Comparison of ENCODE assay signal across 14 mouse cellular contexts in genomic region chr2:181498644-181499043, GRCm38 (mm10). TPM values are rescaled to one million over a fixed set of nuclear protein-coding genes. Genes with fewer than 3 reads are reported as not detected.
DNase-seq lines count a peak whose midpoint lies in the region; ATAC-seq lines count a peak whose summit lies in the region.
"Had no signal": no experiment of that assay in that cellular context is flagged by ENCODE, and none has a peak within 500 bp of the region (broad histone marks: within the 10 kb centered on the region; RNA-seq: fewer than 3 reads in every experiment).

No protein-coding gene starts in this region.

- H3K4me1 ChIP-seq in hindbrain, embryonic 10.5 days (replicated peaks): peaks cover 19% of the 10 kb centered on the region
- H3K4me1 ChIP-seq in hindbrain, embryonic 11.5 days (replicated peaks; ENCODE audit: control insufficient read depth, insufficient read depth, low read length): no peaks in the 10 kb centered on the region; the same call in 1 of the 2 replicates
- peaks cover 19% of the 10 kb centered on the region for H3K4me1 ChIP-seq in midbrain, embryonic 13.5 days (replicated peaks)
- H3K4me1 ChIP-seq in midbrain, embryonic 16.5 days (ENCODE audit: control insufficient read depth, insufficient read depth, low read length): peaks cover 15% of the 10 kb centered on the region
- peaks cover 20% of the 10 kb centered on the region for H3K4me1 ChIP-seq in neural tube, embryonic 13.5 days (replicated peaks)

- H3K4me3 ChIP-seq in hindbrain, embryonic 10.5 days: peak overlapping the region; percentile 96; the same call in 1 of the 2 replicates
- H3K4me3 ChIP-seq in hindbrain, embryonic 11.5 days (ENCODE audit: low read depth, low read length): no peak overlapping the region
- no peak overlapping the region for H3K4me3 ChIP-seq in midbrain, embryonic 13.5 days (replicated peaks)
- no peak overlapping the region for H3K4me3 ChIP-seq in midbrain, embryonic 16.5 days (ENCODE audit: low read depth, low read length)
- H3K4me3 ChIP-seq in neural tube, embryonic 13.5 days: no peak overlapping the region

- H3K27ac ChIP-seq in hindbrain, embryonic 10.5 days: no peak overlapping the region
- no peak overlapping the region for H3K27ac ChIP-seq in hindbrain, embryonic 11.5 days (ENCODE audit: low read depth, low read length)
- H3K27ac ChIP-seq in midbrain, embryonic 13.5 days: no peak overlapping the region
- no peak overlapping the region for H3K27ac ChIP-seq in midbrain, embryonic 16.5 days (ENCODE audit: low read length)
- no peak overlapping the region for H3K27ac ChIP-seq in neural tube, embryonic 13.5 days (replicated peaks)
- H3K27ac ChIP-seq: limb, embryonic 12.5 days had no signal

- H3K27me3 ChIP-seq in hindbrain, embryonic 10.5 days (ENCODE audit: insufficient read depth, poor library complexity, severe bottlenecking): no peaks in the 10 kb centered on the region
- no peaks in the 10 kb centered on the region for H3K27me3 ChIP-seq in hindbrain, embryonic 11.5 days (ENCODE audit: control insufficient read depth, insufficient read depth, low read length)
- no peaks in the 10 kb centered on the region for H3K27me3 ChIP-seq in midbrain, embryonic 13.5 days
- H3K27me3 ChIP-seq in midbrain, embryonic 16.5 days (ENCODE audit: control insufficient read depth, insufficient read depth, low read depth, low read length): no peaks in the 10 kb centered on the region
- H3K27me3 ChIP-seq in neural tube, embryonic 13.5 days: no peaks in the 10 kb centered on the region
- H3K27me3 ChIP-seq: limb, embryonic 12.5 days had no signal

- H3K9me3 ChIP-seq in hindbrain, embryonic 10.5 days: no peaks in the 10 kb centered on the region
- no peaks in the 10 kb centered on the region for H3K9me3 ChIP-seq in hindbrain, embryonic 11.5 days (ENCODE audit: control insufficient read depth, low read length)
- no peaks in the 10 kb centered on the region for H3K9me3 ChIP-seq in midbrain, embryonic 13.5 days
- H3K9me3 ChIP-seq in midbrain, embryonic 16.5 days (replicated peaks; ENCODE audit: control insufficient read depth, low read length, poor library complexity, severe bottlenecking): no peaks in the 10 kb centered on the region
- H3K9me3 ChIP-seq in neural tube, embryonic 13.5 days: no peaks in the 10 kb centered on the region
- H3K9me3 ChIP-seq: limb, embryonic 12.5 days had no signal

- H3K4me2 ChIP-seq in hindbrain, embryonic 11.5 days (replicated peaks; ENCODE audit: low read depth, low read length): no peak overlapping the region
- peak overlapping the region; percentile 99; the same call in 1 of the 2 replicates for H3K4me2 ChIP-seq in midbrain, embryonic 13.5 days (replicated peaks)
- no peak overlapping the region for H3K4me2 ChIP-seq in midbrain, embryonic 16.5 days (ENCODE audit: low read length)
- H3K4me2 ChIP-seq in neural tube, embryonic 13.5 days: 0 out of 2 replicates have a peak overlapping the region, but pooled peaks have one; percentile 99

- peaks cover 46% of the 10 kb centered on the region for H3K36me3 ChIP-seq in hindbrain, embryonic 10.5 days
- H3K36me3 ChIP-seq in hindbrain, embryonic 11.5 days (ENCODE audit: control insufficient read depth, insufficient read depth, low read length): peaks cover 3% of the 10 kb centered on the region; the same call in 1 of the 2 replicates
- peaks cover 43% of the 10 kb centered on the region for H3K36me3 ChIP-seq in midbrain, embryonic 13.5 days
- H3K36me3 ChIP-seq in midbrain, embryonic 16.5 days (ENCODE audit: control insufficient read depth, insufficient read depth, low read length): peaks cover 21% of the 10 kb centered on the region
- peaks cover 45% of the 10 kb centered on the region for H3K36me3 ChIP-seq in neural tube, embryonic 13.5 days

- no peak for DNase-seq in hindbrain, embryonic 10.5 days (ENCODE audit: low spot score)
- no peak for DNase-seq in hindbrain, embryonic 11.5 days (ENCODE audit: low spot score)
- DNase-seq in induced T-regulatory cell, adult 2 months (ENCODE audit: low read depth): peak; percentile 65
- no peak for DNase-seq in frontal cortex, adult 2 months (ENCODE audit: extremely low spot score in 1 of 2, low spot score in 1 of 2)
- no peak for DNase-seq in kidney, adult 18-20 months
- DNase-seq: adrenal gland, postnatal 14 days; heart, postnatal 36 days; kidney, adult 2 months; thymus, adult 2 months had no signal

- 81% methylated on average over 4 of the region's 4 CpGs for WGBS in hindbrain, embryonic 10.5 days
- WGBS in hindbrain, embryonic 11.5 days: 77% methylated on average over 4 of the region's 4 CpGs
- WGBS in midbrain, embryonic 13.5 days: 74% methylated on average over 4 of the region's 4 CpGs
- WGBS in midbrain, embryonic 16.5 days: 81% methylated on average over 4 of the region's 4 CpGs
- 82% methylated on average over 4 of the region's 4 CpGs for WGBS in neural tube, embryonic 13.5 days

- no peak for ATAC-seq in hindbrain, embryonic 11.5 days (ENCODE audit: low FRiP score)
- ATAC-seq in midbrain, embryonic 13.5 days: no peak
- no peak for ATAC-seq in midbrain, embryonic 16.5 days
- no peak for ATAC-seq in neural tube, embryonic 13.5 days (ENCODE audit: low read depth)

- H3K9ac ChIP-seq in hindbrain, embryonic 11.5 days (ENCODE audit: low read depth, low read length): no peak overlapping the region
- no peak overlapping the region for H3K9ac ChIP-seq in midbrain, embryonic 13.5 days (replicated peaks)
- H3K9ac ChIP-seq in midbrain, embryonic 16.5 days (ENCODE audit: low read depth, low read length): no peak overlapping the region
- H3K9ac ChIP-seq in neural tube, embryonic 13.5 days: no peak overlapping the region
- H3K9ac ChIP-seq: limb, embryonic 12.5 days had no signal

RNA-seq across cellular contexts. Expression of gene Tpd52l2, which starts 1.7 kb away (rescaled TPM):
- 161 and 169 TPM in 2 replicates for polyA plus RNA-seq in hindbrain, embryonic 10.5 days (2016; fragmentation: Nextera tagmentation; extraction: Ambion mirVana)
- polyA plus RNA-seq in hindbrain, embryonic 11.5 days (2014; fragmentation: Nextera tagmentation; extraction: Ambion mirVana): 145 and 151 TPM in 2 replicates
- 116 and 121 TPM in 2 replicates for polyA plus RNA-seq in midbrain, embryonic 13.5 days (2015; fragmentation: Nextera tagmentation; extraction: Ambion mirVana)
- 105 and 109 TPM in 2 replicates for polyA plus RNA-seq in midbrain, embryonic 16.5 days (2015; fragmentation: Nextera tagmentation; extraction: Ambion mirVana)
- 107 and 114 TPM in 2 replicates for polyA plus RNA-seq in neural tube, embryonic 13.5 days (2015; fragmentation: Nextera tagmentation; extraction: Ambion mirVana)
- polyA plus RNA-seq in frontal cortex, adult 2 months (2012; rRNA removed): 115 and 118 TPM in 2 replicates

RNA-seq across cellular contexts. Expression of gene Abhd16b, which starts 5.6 kb away (rescaled TPM):
- 0.08 TPM in 1 of 2 replicates, not detected in the other for polyA plus RNA-seq in hindbrain, embryonic 10.5 days (2016; fragmentation: Nextera tagmentation; extraction: Ambion mirVana)
- 0.09 and 0.14 TPM in 2 replicates for polyA plus RNA-seq in hindbrain, embryonic 11.5 days (2014; fragmentation: Nextera tagmentation; extraction: Ambion mirVana)
- not detected in 2 replicates for polyA plus RNA-seq in midbrain, embryonic 13.5 days (2015; fragmentation: Nextera tagmentation; extraction: Ambion mirVana)
- not detected in 2 replicates for polyA plus RNA-seq in midbrain, embryonic 16.5 days (2015; fragmentation: Nextera tagmentation; extraction: Ambion mirVana)
- polyA plus RNA-seq in neural tube, embryonic 13.5 days (2015; fragmentation: Nextera tagmentation; extraction: Ambion mirVana): 0.11 TPM in 1 of 2 replicates, not detected in the other
- polyA plus RNA-seq in frontal cortex, adult 2 months (2012; rRNA removed): not detected in 2 replicates
- polyA plus RNA-seq: kidney, adult 2 months; limb, embryonic 12.5 days; neural tube, embryonic 14.5 days had no signal

RNA-seq across cellular contexts. Expression of gene Dnajc5, which starts 21.6 kb away (rescaled TPM):
- 101 and 108 TPM in 2 replicates for polyA plus RNA-seq in hindbrain, embryonic 10.5 days (2016; fragmentation: Nextera tagmentation; extraction: Ambion mirVana)
- polyA plus RNA-seq in hindbrain, embryonic 11.5 days (2014; fragmentation: Nextera tagmentation; extraction: Ambion mirVana): 97.1 and 104 TPM in 2 replicates
- polyA plus RNA-seq in midbrain, embryonic 13.5 days (2015; fragmentation: Nextera tagmentation; extraction: Ambion mirVana): 198 and 209 TPM in 2 replicates
- polyA plus RNA-seq in midbrain, embryonic 16.5 days (2015; fragmentation: Nextera tagmentation; extraction: Ambion mirVana): 291 and 302 TPM in 2 replicates
- 192 and 214 TPM in 2 replicates for polyA plus RNA-seq in neural tube, embryonic 13.5 days (2015; fragmentation: Nextera tagmentation; extraction: Ambion mirVana)
- 139 and 171 TPM in 2 replicates for polyA plus RNA-seq in frontal cortex, adult 2 months (2012; rRNA removed)

RNA-seq across cellular contexts. Expression of gene Zbtb46, which starts 39.4 kb away (rescaled TPM):
- polyA plus RNA-seq in hindbrain, embryonic 10.5 days (2016; fragmentation: Nextera tagmentation; extraction: Ambion mirVana): 18.6 and 22.2 TPM in 2 replicates
- 15.6 and 17.2 TPM in 2 replicates for polyA plus RNA-seq in hindbrain, embryonic 11.5 days (2014; fragmentation: Nextera tagmentation; extraction: Ambion mirVana)
- 24.1 and 24.3 TPM in 2 replicates for polyA plus RNA-seq in midbrain, embryonic 13.5 days (2015; fragmentation: Nextera tagmentation; extraction: Ambion mirVana)
- polyA plus RNA-seq in midbrain, embryonic 16.5 days (2015; fragmentation: Nextera tagmentation; extraction: Ambion mirVana): 21.6 and 26.2 TPM in 2 replicates
- polyA plus RNA-seq in neural tube, embryonic 13.5 days (2015; fragmentation: Nextera tagmentation; extraction: Ambion mirVana): 21.1 and 22.0 TPM in 2 replicates
- 6.6 and 6.9 TPM in 2 replicates for polyA plus RNA-seq in frontal cortex, adult 2 months (2012; rRNA removed)

Comparison
In these comparisons a context has a peak if more than half of its experiments do, and no peak if none do; other contexts are left out.
1. H3K4me2 ChIP-seq: peak in midbrain, embryonic 13.5 days (single experiment) and neural tube, embryonic 13.5 days (single experiment); none in hindbrain, embryonic 11.5 days (single experiment) and midbrain, embryonic 16.5 days (single experiment).